Mouse (Mus musculus) ES-E14 (cell line): ENCODE measurements around the gene Fam83g. TPM values are rescaled to one million over a fixed set of nuclear protein-coding genes. Genes with fewer than 3 reads are reported as not detected.

Experiments
- DNase-seq: peaks from one replicate; pipeline ENCODE4 v3.0.0-alpha.2; 2013; ENCODE audit warnings: low read depth, low spot score
- H3K27ac ChIP-seq: 2 replicates; pipeline ENCODE4 v1.5.1; 2012; ENCODE audit warnings: low read depth, mild to moderate bottlenecking, low read length, moderate library complexity, mixed read lengths; ENCODE audit not compliant: poor library complexity, insufficient read depth, severe bottlenecking
- H3K36me3 ChIP-seq: 2 replicates; pipeline ENCODE4 v1.6.1; 2012; ENCODE audit warnings: mild to moderate bottlenecking, low read length, moderate library complexity, mixed read lengths; ENCODE audit not compliant: control insufficient read depth, poor library complexity, insufficient read depth, severe bottlenecking
- H3K4me1 ChIP-seq, 2 experiments: fragments of 150-350 bp in 1 of 2; sonication (generic) in 1 of 2; 2 replicates each; pipeline ENCODE4 v1.6.1; 2012; ENCODE audit warnings: low read length in 2 of 2, mild to moderate bottlenecking in 1 of 2, mixed read lengths in 1 of 2; ENCODE audit not compliant: control insufficient read depth in 2 of 2, insufficient read depth in 2 of 2, poor library complexity in 1 of 2
- H3K4me3 ChIP-seq, 2 experiments: fragments of 150-350 bp in 1 of 2; sonication (generic) in 1 of 2; 2 replicates each; pipeline ENCODE4 v1.5.1; 2012; ENCODE audit warnings: low read length in 2 of 2, low read depth in 1 of 2, mild to moderate bottlenecking in 1 of 2, mixed read lengths in 1 of 2; ENCODE audit not compliant: insufficient read depth in 1 of 2, poor library complexity in 1 of 2, severe bottlenecking in 1 of 2
- H3K9ac ChIP-seq: 2 replicates; pipeline ENCODE4 v1.6.1; 2012; ENCODE audit warnings: low read depth, mild to moderate bottlenecking, low read length, mixed read lengths; ENCODE audit not compliant: poor library complexity, insufficient read depth, severe bottlenecking
- H3K9me3 ChIP-seq: fragments of 150-350 bp; sonication (generic); 2 replicates; pipeline ENCODE4 v1.6.1; 2012; ENCODE audit warnings: low read depth, mild to moderate bottlenecking, low read length; ENCODE audit not compliant: control insufficient read depth, insufficient read depth
- CHD2 ChIP-seq: IDR thresholded peaks from 2 replicates; pipeline ENCODE4 v1.6.1; 2014; ENCODE audit warnings: mild to moderate bottlenecking, low read depth, low read length, inconsistent platforms
- HCFC1 ChIP-seq: IDR thresholded peaks from 2 replicates; pipeline ENCODE4 v1.6.1; 2012; ENCODE audit warnings: low read length, inconsistent platforms, borderline replicate concordance; ENCODE audit not compliant: insufficient read depth
- MAFK ChIP-seq: IDR thresholded peaks from 2 replicates; pipeline ENCODE4 v1.6.1; 2014; ENCODE audit warnings: mild to moderate bottlenecking, low read depth, low read length, inconsistent platforms; ENCODE audit not compliant: insufficient read depth
- ZC3H11A ChIP-seq: IDR thresholded peaks from 2 replicates; pipeline ENCODE4 v1.6.1; 2012; ENCODE audit warnings: low read depth, mild to moderate bottlenecking, inconsistent platforms, low read length, borderline replicate concordance
- ZNF384 ChIP-seq: IDR thresholded peaks from 2 replicates; pipeline ENCODE4 v1.6.1; 2012; ENCODE audit warnings: low read depth, low read length, inconsistent platforms
- in situ Hi-C, 2 experiments: fragments of 600-800 bp; cut with MboI; formaldehyde crosslinking; loops; one replicate each; pipeline ENCODE4 v1.15.1; 2025; ENCODE audit warnings: low sequenced_read_pairs in 2 of 2, inconsistent platforms in 1 of 2; ENCODE audit not compliant: unreplicated experiment in 2 of 2
- total RNA-seq: library from RNA; depleted of rRNA; stranded (reverse); fragments of 300-350 nt; gene quantifications from 2 replicates; pipeline ENCODE4 v1.2.3, GENCODE M21; 2012

Gene Fam83g
- total RNA-seq, 1 experiment, result 9.4 TPM

- no peak overlapping the region for H3K27ac ChIP-seq
- no peaks in the 10 kb centered on the region for H3K9me3 ChIP-seq
- peaks cover 2% of the 10 kb centered on the region; the same call in 1 of the 2 replicates for H3K36me3 ChIP-seq
- DNase-seq, result no peak
- H3K9ac ChIP-seq, result no peak overlapping the region
- no peak overlapping the region for H3K4me3 ChIP-seq
- in situ Hi-C loops, result no loop called here
- 0 out of 4 replicates have a peak, but pooled peaks cover 0 to 5% of the 10 kb centered on the region in 2 experiments for H3K4me1 ChIP-seq
- TF ChIP-seq MAFK, result no peak
- TF ChIP-seq ZNF384, result no peak
- TF ChIP-seq ZC3H11A, result no peak
- TF ChIP-seq HCFC1, result no peak
- no peak for TF ChIP-seq CHD2
Measured at GRCm38 (mm10) chr11:61706232-61706631, 22.3 kb downstream of the Fam83g start.

- Histone ChIP-seq H3K4me3 (no peak overlapping the region), H3K27ac (no peak overlapping the region), H3K4me1 (peaks cover 0 to 7% of the 10 kb centered on the region in 2 experiments; a peak in 1 of 4 replicates), H3K9me3 (no peaks in the 10 kb centered on the region), H3K9ac (no peak overlapping the region), H3K36me3 (no peaks in the 10 kb centered on the region)
- DNase-seq, result peak; percentile 33
- no peak for TF ChIP-seq CHD2
- in situ Hi-C loops, result no loop called here
Measured at GRCm38 (mm10) chr11:61708928-61709327, 25.0 kb downstream of the Fam83g start.

GRCm38 (mm10) chr11:61713157-61713855 lies 29.4 kb downstream of the Fam83g start:
- Histone ChIP-seq H3K9me3 (no peaks in the 10 kb centered on the region), H3K4me3 (no peak overlapping the region), H3K9ac (no peak overlapping the region), H3K27ac (no peak overlapping the region), H3K36me3 (no peaks in the 10 kb centered on the region), H3K4me1 (peaks cover 0 to 4% of the 10 kb centered on the region in 2 experiments; a peak in 1 of 4 replicates)
- in situ Hi-C loops, result loop anchor here in 1 of 2 experiments (10.0 kb wide), 1 partner anchor 89 kb away; no protein-coding TSS in a partner anchor
- peak; percentile 30 for DNase-seq
- no peak for TF ChIP-seq ZNF384
- TF ChIP-seq ZC3H11A, result no peak
- no peak for TF ChIP-seq HCFC1
- no peak for TF ChIP-seq MAFK
- TF ChIP-seq CHD2, result no peak

DNA sequence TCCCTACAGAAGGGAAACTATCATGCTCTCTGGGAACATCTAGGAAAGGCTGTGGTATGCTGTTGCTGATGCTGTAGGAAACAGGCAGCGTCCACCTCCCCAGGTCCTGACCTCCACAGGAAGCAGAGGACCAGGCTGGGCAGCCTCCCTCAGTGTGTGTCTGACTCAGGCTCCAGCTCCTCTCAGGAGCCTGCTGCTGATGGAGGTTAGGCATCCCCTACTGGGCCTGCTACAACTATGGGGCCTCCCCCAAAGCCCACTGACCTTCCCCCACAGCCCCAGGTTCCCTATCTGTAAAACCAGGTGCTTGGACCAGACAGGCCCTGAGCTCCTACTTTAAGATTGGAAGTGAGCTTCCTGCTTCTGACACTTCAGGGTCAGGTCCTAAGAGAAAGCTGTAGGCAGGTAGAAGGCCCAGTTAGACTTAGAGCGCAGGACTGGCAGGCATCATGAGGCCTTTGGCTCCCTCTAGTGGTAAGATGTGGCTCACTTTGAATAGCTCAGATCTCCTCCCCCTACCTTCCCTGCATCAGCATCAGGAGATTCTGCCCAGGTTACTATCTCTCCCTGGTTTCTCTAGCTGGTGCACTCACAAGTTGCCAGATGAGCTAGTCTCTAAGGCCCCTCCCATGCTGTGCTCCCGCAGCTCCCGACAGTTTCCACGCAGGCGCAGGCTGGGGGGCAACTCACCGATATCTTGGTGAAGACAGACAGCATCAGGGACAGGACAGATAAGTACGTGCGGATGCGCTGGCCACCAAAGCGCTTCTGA lies 30.6 kb downstream of the Fam83g start:
- peak; percentile 81 for DNase-seq
- Histone ChIP-seq H3K9me3 (no peaks in the 10 kb centered on the region), H3K36me3 (no peaks in the 10 kb centered on the region), H3K4me3 (no peak overlapping the region), H3K4me1 (peaks cover 0 to 2% of the 10 kb centered on the region in 2 experiments; a peak in 1 of 4 replicates), H3K27ac (no peak overlapping the region), H3K9ac (no peak overlapping the region)
- TF ChIP-seq ZC3H11A (peak; percentile 86; the same call in 1 of the 2 replicates), CHD2 (no peak), MAFK (no peak)
- in situ Hi-C loops, result loop anchor here in 1 of 2 experiments (10.0 kb wide), 1 partner anchor 90 kb away; no protein-coding TSS in a partner anchor
